Mouse (Mus musculus): ENCODE data around the gene Tek.
A peak's percentile ranks its signal among the peaks of the same experiment; 100 is the strongest.

The Tek gene

GRCm38 (mm10) chr4:94803187-94803586, 64.1 kb downstream of the Tek start:
- DNase-seq (ENCODE audit: extremely low spot score), result no peak

- no peak for DNase-seq (ENCODE audit: extremely low spot score)
These were observed 71.5 kb downstream of the Tek start for GRCm38 (mm10) chr4:94810616-94811015.

GRCm38 (mm10) chr4:94826891-94827290, 87.8 kb downstream of the Tek start:
- no peak for DNase-seq (ENCODE audit: extremely low spot score)

- peak; percentile 22 for DNase-seq (ENCODE audit: extremely low spot score)
These were observed 88.3 kb downstream of the Tek start for GRCm38 (mm10) chr4:94827429-94827828.

- no peak for DNase-seq (ENCODE audit: extremely low spot score)
These were observed 90.9 kb downstream of the Tek start for GRCm38 (mm10) chr4:94829924-94830386.

GRCm38 (mm10) chr4:94837061-94837460, 98.0 kb downstream of the Tek start:
- no peak for DNase-seq (ENCODE audit: extremely low spot score)

- DNase-seq (ENCODE audit: extremely low spot score), result no peak
These were observed 114.2 kb downstream of the Tek start for GRCm38 (mm10) chr4:94853301-94853700.

GRCm38 (mm10) chr4:94854270-94854669, 115.2 kb downstream of the Tek start:
- DNase-seq (ENCODE audit: extremely low spot score), result no peak

- DNase-seq (ENCODE audit: extremely low spot score), result no peak
These were observed 116.1 kb downstream of the Tek start for GRCm38 (mm10) chr4:94855201-94855600.

GRCm38 (mm10) chr4:94900744-94901143, 161.7 kb downstream of the Tek start:
- no peak for DNase-seq (ENCODE audit: extremely low spot score)

GRCm38 (mm10) chr4:94901780-94902179, 162.7 kb downstream of the Tek start:
- DNase-seq (ENCODE audit: extremely low spot score), result no peak

Measured in embryo, embryonic 9.5 days (tissue).